ENCODE assay signal across 12 mouse cellular contexts in genomic region chr19:10278669-10279324, GRCm38 (mm10). TPM values are rescaled to one million over a fixed set of nuclear protein-coding genes. Genes with fewer than 3 reads are reported as not detected.
A peak's percentile ranks its signal among the peaks of the same experiment; 100 is the strongest.
DNase-seq lines count a peak whose midpoint lies in the region; ATAC-seq and TF ChIP-seq lines count a peak whose summit lies in the region.
"Had no signal": no experiment of that assay in that cellular context is flagged by ENCODE, and none has a peak within 500 bp of the region (broad histone marks: within the 10 kb centered on the region; RNA-seq: fewer than 3 reads in every experiment).

No protein-coding gene starts in this region.

- WGBS in lung, embryonic 14.5 days: 17% methylated on average over 6 of the region's 6 CpGs
- WGBS in forebrain, embryonic 16.5 days: 10% methylated on average over 6 of the region's 6 CpGs

- no peaks in the 10 kb centered on the region for H3K36me3 ChIP-seq in lung, embryonic 14.5 days (ENCODE audit: insufficient read depth)
- H3K36me3 ChIP-seq in forebrain, embryonic 16.5 days (ENCODE audit: control insufficient read depth, insufficient read depth): no peaks in the 10 kb centered on the region
- no peaks in the 10 kb centered on the region for H3K36me3 ChIP-seq in splenic B cell, adult 2 months (ENCODE audit: control insufficient read depth, insufficient read depth, low read length, poor library complexity, severe bottlenecking)
- H3K36me3 ChIP-seq: heart, embryonic 15.5 days; neural tube, embryonic 12.5 days had no signal

- H3K9ac ChIP-seq in lung, embryonic 14.5 days: no peak overlapping the region
- H3K9ac ChIP-seq in forebrain, embryonic 16.5 days (replicated peaks; ENCODE audit: low read depth, low read length): no peak overlapping the region
- H3K9ac ChIP-seq: heart, embryonic 15.5 days; neural tube, embryonic 12.5 days had no signal

- H3K27ac ChIP-seq in lung, embryonic 14.5 days (ENCODE audit: low read depth): peak overlapping the region; percentile 74; the same call in 1 of the 2 replicates
- no peak overlapping the region for H3K27ac ChIP-seq in forebrain, embryonic 16.5 days (ENCODE audit: low read length)
- H3K27ac ChIP-seq: heart, embryonic 15.5 days; neural tube, embryonic 12.5 days had no signal

- no peak overlapping the region for H3K4me2 ChIP-seq in lung, embryonic 14.5 days
- no peak overlapping the region for H3K4me2 ChIP-seq in forebrain, embryonic 16.5 days (ENCODE audit: low read length)
- H3K4me2 ChIP-seq: heart, embryonic 15.5 days; neural tube, embryonic 12.5 days had no signal

- no peaks in the 10 kb centered on the region for H3K9me3 ChIP-seq in lung, embryonic 14.5 days (ENCODE audit: low read depth, low read length)
- H3K9me3 ChIP-seq in forebrain, embryonic 16.5 days (ENCODE audit: control insufficient read depth, low read length): no peaks in the 10 kb centered on the region
- H3K9me3 ChIP-seq: heart, embryonic 15.5 days; neural tube, embryonic 12.5 days had no signal

- H3K27me3 ChIP-seq in lung, embryonic 14.5 days (ENCODE audit: insufficient read depth, low read length): no peaks in the 10 kb centered on the region
- no peaks in the 10 kb centered on the region for H3K27me3 ChIP-seq in forebrain, embryonic 16.5 days (replicated peaks; ENCODE audit: control insufficient read depth, insufficient read depth, low read length)
- H3K27me3 ChIP-seq in splenic B cell, adult 2 months (ENCODE audit: control insufficient read depth, insufficient read depth, low read length, poor library complexity, severe bottlenecking): no peaks in the 10 kb centered on the region

- no peak overlapping the region for H3K4me3 ChIP-seq in lung, embryonic 14.5 days (ENCODE audit: low read depth, low read length)
- no peak overlapping the region for H3K4me3 ChIP-seq in forebrain, embryonic 16.5 days (replicated peaks; ENCODE audit: low read length)
- H3K4me3 ChIP-seq: heart, embryonic 15.5 days; neural tube, embryonic 12.5 days had no signal

- DNase-seq in adrenal gland, postnatal 14 days: peak; percentile 47
- no peak for DNase-seq in adrenal gland, postnatal 36 days
- no peak for DNase-seq in lung, embryonic 14.5 days
- DNase-seq in lung, postnatal 10 days: no peak
- DNase-seq in splenic B cell, adult 2 months (ENCODE audit: low read depth, low spot score): peak; percentile 37
- no peak for DNase-seq in left cerebral cortex, adult 9 months (ENCODE audit: low spot score in 2 of 2)
- DNase-seq in left cerebral cortex, adult 18-20 months (ENCODE audit: low spot score in 2 of 2): no peak
- DNase-seq: cerebellum, postnatal 14 days; spleen, adult 18-20 months had no signal

- H3K4me1 ChIP-seq in lung, embryonic 14.5 days (ENCODE audit: insufficient read depth): peaks cover 23% of the 10 kb centered on the region
- H3K4me1 ChIP-seq in forebrain, embryonic 16.5 days (replicated peaks; ENCODE audit: control insufficient read depth, insufficient read depth, low read length): peaks cover 28% of the 10 kb centered on the region

- ATAC-seq in lung, embryonic 14.5 days (ENCODE audit: insufficient read depth): peak; percentile 29; the same call in 1 of the 2 replicates
- peak; percentile 58 for ATAC-seq in forebrain, embryonic 16.5 days

- no peak for TF ChIP-seq CTCF in lung, embryonic 14.5 days (IDR thresholded peaks at IDR 0.05; ENCODE audit: low read depth)

RNA-seq across cellular contexts. Expression of gene Dagla, which starts 25.9 kb away (rescaled TPM):
- 5.5 and 7.4 TPM in 2 replicates for total RNA-seq in adrenal gland, postnatal 14 days (2021)
- 1 to 10 TPM; 4.0 to 5.6 TPM for total RNA-seq in adrenal gland, postnatal 36 days (2021)
- polyA plus RNA-seq in lung, embryonic 14.5 days (2014; fragmentation: Nextera tagmentation; extraction: Ambion mirVana): 2.5 and 3.4 TPM in 2 replicates
- polyA plus RNA-seq in forebrain, embryonic 16.5 days (2015; fragmentation: Nextera tagmentation; extraction: Ambion mirVana): 8.1 and 8.4 TPM in 2 replicates
- 10 to 100 TPM; 82.5 to 83.4 TPM for total RNA-seq in left cerebral cortex, adult 18-20 months (2021)

RNA-seq across cellular contexts. Expression of gene Myrf, which starts 38.2 kb away (rescaled TPM):
- total RNA-seq in adrenal gland, postnatal 14 days (2021): 2.6 and 4.7 TPM in 2 replicates
- total RNA-seq in adrenal gland, postnatal 36 days (2021): 1 to 10 TPM; 1.4 to 1.7 TPM
- polyA plus RNA-seq in lung, embryonic 14.5 days (2014; fragmentation: Nextera tagmentation; extraction: Ambion mirVana): 14.1 TPM in 2 replicates
- 0.29 and 0.30 TPM in 2 replicates for polyA plus RNA-seq in forebrain, embryonic 16.5 days (2015; fragmentation: Nextera tagmentation; extraction: Ambion mirVana)
- 10 to 100 TPM; 14.1 to 17.2 TPM for total RNA-seq in left cerebral cortex, adult 18-20 months (2021)

Comparison
In these comparisons a context has a peak if more than half of its experiments do, and no peak if none do; other contexts are left out.
1. DNase-seq: peak in adrenal gland, postnatal 14 days (single experiment) and splenic B cell, adult 2 months (single experiment); none in adrenal gland, postnatal 36 days (0 of 2), lung, embryonic 14.5 days (single experiment), lung, postnatal 10 days (single experiment), left cerebral cortex, adult 9 months (0 of 2) and left cerebral cortex, adult 18-20 months (0 of 2).